Mouse (Mus musculus) neural tube, embryonic 15.5 days (tissue): ENCODE results near the gene Hoxd11. TPM values are rescaled to one million over a fixed set of nuclear protein-coding genes. Genes with fewer than 3 reads are reported as not detected.

Experiments used
- ATAC-seq: fragments of 200-750 bp; cut with Nextera tagmentation; 2 replicates; pipeline ENCODE4 v1.8.0; 2017; ENCODE audit warnings: mild to moderate bottlenecking, moderate TSS enrichment, moderate library complexity; ENCODE audit not compliant: low FRiP score
- H3K27ac ChIP-seq: fragments of 300-500 bp; sonication (generic); replicated peaks from 2 replicates; pipeline ENCODE4 v1.5.1; 2015; ENCODE audit warnings: mild to moderate bottlenecking, inconsistent platforms
- H3K27me3 ChIP-seq: fragments of 300-500 bp; sonication (generic); replicated peaks from 2 replicates; pipeline ENCODE4 v1.6.1; 2015; ENCODE audit warnings: inconsistent platforms
- H3K36me3 ChIP-seq: fragments of 300-500 bp; sonication (generic); 2 replicates; pipeline ENCODE4 v1.6.1; 2015; ENCODE audit warnings: inconsistent platforms
- H3K4me1 ChIP-seq: fragments of 300-500 bp; sonication (generic); 2 replicates; pipeline ENCODE4 v1.6.1; 2015; ENCODE audit warnings: inconsistent platforms
- H3K4me2 ChIP-seq: fragments of 300-500 bp; sonication (generic); 2 replicates; pipeline ENCODE4 v1.6.1; 2015; ENCODE audit warnings: inconsistent platforms, mild to moderate bottlenecking, moderate library complexity
- H3K4me3 ChIP-seq: fragments of 300-500 bp; sonication (generic); replicated peaks from 2 replicates; pipeline ENCODE4 v1.5.1; 2015; ENCODE audit warnings: mild to moderate bottlenecking, inconsistent platforms
- H3K9ac ChIP-seq: fragments of 300-500 bp; sonication (generic); replicated peaks from 2 replicates; pipeline ENCODE4 v1.6.1; 2015; ENCODE audit warnings: mild to moderate bottlenecking, inconsistent platforms
- H3K9me3 ChIP-seq: fragments of 300-500 bp; sonication (generic); replicated peaks from 2 replicates; pipeline ENCODE4 v1.6.1; 2016; ENCODE audit warnings: inconsistent platforms
- WGBS: fragments of 180-500 bp; shearing (Covaris S2); methylation state at CpG from one replicate; pipeline ENCODE4 v1.1.7; 2015; ENCODE audit warnings: mixed read lengths; 5-methylcytosine and 5-hydroxymethylcytosine counted together
- polyA plus RNA-seq: library from polyadenylated mRNA; unstranded; fragments of >200 nt; fragmentation: Nextera tagmentation; extraction: Ambion mirVana; gene quantifications from 2 replicates; pipeline ENCODE4 v1.2.1, GENCODE M21; 2015

The Hoxd11 gene
- polyA plus RNA-seq, 1 experiment from 2014 or later: 4.1 TPM

GRCm38 (mm10) chr2:74657251-74658023, 21.9 kb upstream of the Hoxd11 start:
- H3K4me3 ChIP-seq: 0 out of 2 replicates have a peak overlapping the region, but pooled peaks have one; percentile 1
- H3K36me3 ChIP-seq: no peaks in the 10 kb centered on the region
- no peak for ATAC-seq
- H3K4me1 ChIP-seq: peaks cover 16% of the 10 kb centered on the region
- H3K27me3 ChIP-seq: peaks cover 66% of the 10 kb centered on the region
- 2% methylated on average over 62 of the region's 62 CpGs for WGBS
- no peak overlapping the region for H3K27ac ChIP-seq
- no peak overlapping the region for H3K4me2 ChIP-seq
- H3K9ac ChIP-seq: no peak overlapping the region
- no peaks in the 10 kb centered on the region for H3K9me3 ChIP-seq

GRCm38 (mm10) chr2:74658024-74658666, 21.2 kb upstream of the Hoxd11 start:
- Histone ChIP-seq H3K27ac (no peak overlapping the region), H3K9me3 (no peaks in the 10 kb centered on the region), H3K9ac (no peak overlapping the region), H3K36me3 (no peaks in the 10 kb centered on the region), H3K4me3 (peak overlapping the region; percentile 6; the same call in 1 of the 2 replicates), H3K27me3 (peaks cover 71% of the 10 kb centered on the region), H3K4me1 (peaks cover 16% of the 10 kb centered on the region), H3K4me2 (no peak overlapping the region)
- 1% methylated on average over 15 of the region's 15 CpGs for WGBS
- no peak for ATAC-seq

GRCm38 (mm10) chr2:74658667-74659371, 20.5 kb upstream of the Hoxd11 start:
- peaks cover 16% of the 10 kb centered on the region for H3K4me1 ChIP-seq
- H3K4me2 ChIP-seq: no peak overlapping the region
- no peak overlapping the region for H3K27ac ChIP-seq
- H3K36me3 ChIP-seq: no peaks in the 10 kb centered on the region
- H3K9ac ChIP-seq: no peak overlapping the region
- peak overlapping the region; percentile 6; the same call in 1 of the 2 replicates for H3K4me3 ChIP-seq
- WGBS: under 1% methylated on average over 47 of the region's 47 CpGs
- H3K27me3 ChIP-seq: peaks cover 75% of the 10 kb centered on the region
- H3K9me3 ChIP-seq: no peaks in the 10 kb centered on the region
- ATAC-seq: no peak

- H3K9ac ChIP-seq: no peak within 1 kb of the TSS
These were observed 19.8 kb upstream of the Hoxd11 start, which contains the start of gene Evx2 for GRCm38 (mm10) chr2:74659507-74660005. Gene Evx2, minus strand, starts transcription at chr2:74659557.

GRCm38 (mm10) chr2:74660421-74661375, 18.7 kb upstream of the Hoxd11 start:
- ATAC-seq: no peak
- Histone ChIP-seq H3K4me2 (0 out of 2 replicates have a peak overlapping the region, but pooled peaks have one; percentile 17), H3K27me3 (peaks cover 74% of the 10 kb centered on the region), H3K4me1 (peaks cover 12% of the 10 kb centered on the region), H3K27ac (no peak overlapping the region), H3K9ac (no peak overlapping the region), H3K9me3 (no peaks in the 10 kb centered on the region), H3K4me3 (peak overlapping the region; percentile 3; the same call in 1 of the 2 replicates), H3K36me3 (no peaks in the 10 kb centered on the region)
- 2% methylated on average over 30 of the region's 30 CpGs for WGBS

More at GRCm38 (mm10) chr2:74659507-74660005, 19.8 kb upstream of the Hoxd11 start, which contains the start of gene Evx2:
- no peak for ATAC-seq
- no peaks in the 10 kb centered on the region for H3K9me3 ChIP-seq
- H3K4me3 ChIP-seq: peak within 1 kb of the TSS; percentile 6; the same call in 1 of the 2 replicates
- H3K27me3 ChIP-seq: peaks cover 75% of the 10 kb centered on the region
- H3K4me1 ChIP-seq: peaks cover 16% of the 10 kb centered on the region
- under 1% methylated on average over 28 of the region's 28 CpGs for WGBS
- H3K27ac ChIP-seq: no peak within 1 kb of the TSS
- no peaks in the 10 kb centered on the region for H3K36me3 ChIP-seq
- H3K4me2 ChIP-seq: no peak within 1 kb of the TSS

GRCm38 (mm10) chr2:74661685-74662084, 17.7 kb upstream of the Hoxd11 start:
- H3K9me3 ChIP-seq: no peaks in the 10 kb centered on the region
- H3K27ac ChIP-seq: no peak overlapping the region
- ATAC-seq: peak; percentile 47; the same call in 1 of the 2 replicates
- under 1% methylated on average over 14 of the region's 14 CpGs for WGBS
- H3K27me3 ChIP-seq: peaks cover 80% of the 10 kb centered on the region
- H3K4me1 ChIP-seq: peaks cover 7% of the 10 kb centered on the region
- H3K4me3 ChIP-seq: peak overlapping the region; percentile 23; the same call in 1 of the 2 replicates
- no peak overlapping the region for H3K9ac ChIP-seq
- H3K36me3 ChIP-seq: no peaks in the 10 kb centered on the region
- H3K4me2 ChIP-seq: peak overlapping the region; percentile 50

GRCm38 (mm10) chr2:74663291-74663925, 15.9 kb upstream of the Hoxd11 start:
- ATAC-seq: no peak
- H3K4me2 ChIP-seq: no peak overlapping the region
- H3K27ac ChIP-seq: no peak overlapping the region
- peaks cover 89% of the 10 kb centered on the region for H3K27me3 ChIP-seq
- no peaks in the 10 kb centered on the region for H3K36me3 ChIP-seq
- WGBS: 3% methylated on average over 18 of the region's 18 CpGs
- H3K9ac ChIP-seq: no peak overlapping the region
- H3K4me3 ChIP-seq: no peak overlapping the region
- H3K4me1 ChIP-seq: peaks cover 16% of the 10 kb centered on the region
- H3K9me3 ChIP-seq: no peaks in the 10 kb centered on the region

- WGBS: 3% methylated on average over 7 of the region's 7 CpGs
- no peaks in the 10 kb centered on the region for H3K36me3 ChIP-seq
- no peak for ATAC-seq
These were observed 12.9 kb upstream of the Hoxd11 start for GRCm38 (mm10) chr2:74666411-74666810.

GRCm38 (mm10) chr2:74667191-74667841, 12.0 kb upstream of the Hoxd11 start:
- peak overlapping the region; percentile 56; the same call in 1 of the 2 replicates for H3K4me2 ChIP-seq
- H3K9ac ChIP-seq: no peak overlapping the region
- 1% methylated on average over 36 of the region's 36 CpGs for WGBS
- H3K9me3 ChIP-seq: no peaks in the 10 kb centered on the region
- no peak overlapping the region for H3K27ac ChIP-seq
- H3K4me1 ChIP-seq: peaks cover 11% of the 10 kb centered on the region
- H3K27me3 ChIP-seq: peaks cover 91% of the 10 kb centered on the region
- no peak for ATAC-seq
- H3K36me3 ChIP-seq: no peaks in the 10 kb centered on the region
- no peak overlapping the region for H3K4me3 ChIP-seq

More at GRCm38 (mm10) chr2:74666411-74666810, 12.9 kb upstream of the Hoxd11 start:
- Histone ChIP-seq H3K9me3 (no peaks in the 10 kb centered on the region), H3K9ac (no peak overlapping the region), H3K27me3 (peaks cover 92% of the 10 kb centered on the region), H3K4me2 (no peak overlapping the region), H3K4me3 (no peak overlapping the region), H3K4me1 (peaks cover 15% of the 10 kb centered on the region), H3K27ac (no peak overlapping the region)
